Mouse (Mus musculus): ENCODE measurements around the gene Gm4131. TPM values are rescaled to one million over a fixed set of nuclear protein-coding genes. Genes with fewer than 3 reads are reported as not detected.

Gene Gm4131
- polyA plus RNA-seq, 1 experiment, result not detected

- Histone ChIP-seq H3K4me1 (ENCODE audit: control insufficient read depth, insufficient read depth, low read length) (no peaks in the 10 kb centered on the region), H3K4me3 (ENCODE audit: insufficient read depth, low read length) (no peak overlapping the region), H3K27ac (ENCODE audit: insufficient read depth, low read length) (no peak overlapping the region)
- TF ChIP-seq CTCF (IDR thresholded peaks at IDR 0.05; ENCODE audit: extremely low read depth, insufficient read depth, low read length), result no peak
- no peak for TF ChIP-seq POLR2A (IDR thresholded peaks at IDR 0.05; ENCODE audit: extremely low read depth, insufficient read depth, low read length)
These were observed 87.3 kb downstream of the Gm4131 start for GRCm38 (mm10) chr14:62479395-62479794.

DNA sequence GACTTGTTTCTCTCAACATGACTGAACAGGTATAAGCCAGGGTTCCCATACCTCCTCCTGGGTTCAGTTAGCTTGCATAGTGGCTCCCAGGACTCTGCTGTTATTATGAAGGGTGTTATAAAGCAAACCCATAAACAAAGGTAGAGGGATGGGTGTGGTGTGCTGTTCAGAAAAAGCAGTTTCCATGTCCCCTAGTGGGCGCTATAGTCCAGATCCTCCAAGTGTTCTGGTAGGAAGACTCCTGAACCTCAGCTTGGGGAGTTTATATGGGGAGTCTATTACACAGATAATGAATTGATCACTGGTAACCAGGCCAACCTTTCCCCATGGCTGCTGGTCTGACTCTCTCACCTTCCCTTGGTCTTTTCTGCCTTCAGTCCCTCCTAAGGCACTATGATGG lies 92.2 kb downstream of the Gm4131 start:
- TF ChIP-seq POLR2A (IDR thresholded peaks at IDR 0.05; ENCODE audit: extremely low read depth, insufficient read depth, low read length) (no peak), CTCF (IDR thresholded peaks at IDR 0.05; ENCODE audit: extremely low read depth, insufficient read depth, low read length) (no peak)
- H3K4me1 ChIP-seq (ENCODE audit: control insufficient read depth, insufficient read depth, low read length), result no peaks in the 10 kb centered on the region
- H3K27ac ChIP-seq (ENCODE audit: insufficient read depth, low read length), result no peak overlapping the region
- no peak overlapping the region for H3K4me3 ChIP-seq (ENCODE audit: insufficient read depth, low read length)

GRCm38 (mm10) chr14:62472061-62472460 lies 94.7 kb downstream of the Gm4131 start:
- no peak overlapping the region for H3K27ac ChIP-seq (ENCODE audit: insufficient read depth, low read length)
- TF ChIP-seq CTCF (IDR thresholded peaks at IDR 0.05; ENCODE audit: extremely low read depth, insufficient read depth, low read length) (no peak), POLR2A (IDR thresholded peaks at IDR 0.05; ENCODE audit: extremely low read depth, insufficient read depth, low read length) (no peak)

DNA sequence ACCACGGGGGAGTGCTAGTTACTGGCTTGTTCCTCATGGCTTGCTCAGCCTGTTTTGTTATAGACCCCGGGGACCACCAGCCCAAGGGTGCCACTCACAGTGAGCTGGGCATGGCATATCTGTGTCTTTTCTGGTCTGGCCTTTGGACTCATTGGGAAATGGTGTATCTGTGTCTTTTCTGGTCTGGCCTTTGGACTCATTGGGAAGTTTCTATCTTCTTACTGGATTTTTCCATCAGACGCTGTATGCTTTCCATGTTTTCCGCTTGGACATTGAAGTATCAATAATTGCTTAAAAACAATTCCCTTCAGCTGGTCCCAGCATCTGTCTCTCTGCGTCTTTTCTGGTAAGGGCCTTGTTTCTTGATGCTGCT lies 98.0 kb downstream of the Gm4131 start:
- TF ChIP-seq CTCF (IDR thresholded peaks at IDR 0.05; ENCODE audit: extremely low read depth, insufficient read depth, low read length) (no peak), POLR2A (IDR thresholded peaks at IDR 0.05; ENCODE audit: extremely low read depth, insufficient read depth, low read length) (no peak)
- H3K27ac ChIP-seq (ENCODE audit: insufficient read depth, low read length), result no peak overlapping the region
- H3K4me1 ChIP-seq (ENCODE audit: control insufficient read depth, insufficient read depth, low read length), result no peaks in the 10 kb centered on the region
- no peak overlapping the region for H3K4me3 ChIP-seq (ENCODE audit: insufficient read depth, low read length)

More at GRCm38 (mm10) chr14:62472061-62472460, 94.7 kb downstream of the Gm4131 start:
- H3K4me3 ChIP-seq (ENCODE audit: insufficient read depth, low read length), result no peak overlapping the region
- no peaks in the 10 kb centered on the region for H3K4me1 ChIP-seq (ENCODE audit: control insufficient read depth, insufficient read depth, low read length)

DNA sequence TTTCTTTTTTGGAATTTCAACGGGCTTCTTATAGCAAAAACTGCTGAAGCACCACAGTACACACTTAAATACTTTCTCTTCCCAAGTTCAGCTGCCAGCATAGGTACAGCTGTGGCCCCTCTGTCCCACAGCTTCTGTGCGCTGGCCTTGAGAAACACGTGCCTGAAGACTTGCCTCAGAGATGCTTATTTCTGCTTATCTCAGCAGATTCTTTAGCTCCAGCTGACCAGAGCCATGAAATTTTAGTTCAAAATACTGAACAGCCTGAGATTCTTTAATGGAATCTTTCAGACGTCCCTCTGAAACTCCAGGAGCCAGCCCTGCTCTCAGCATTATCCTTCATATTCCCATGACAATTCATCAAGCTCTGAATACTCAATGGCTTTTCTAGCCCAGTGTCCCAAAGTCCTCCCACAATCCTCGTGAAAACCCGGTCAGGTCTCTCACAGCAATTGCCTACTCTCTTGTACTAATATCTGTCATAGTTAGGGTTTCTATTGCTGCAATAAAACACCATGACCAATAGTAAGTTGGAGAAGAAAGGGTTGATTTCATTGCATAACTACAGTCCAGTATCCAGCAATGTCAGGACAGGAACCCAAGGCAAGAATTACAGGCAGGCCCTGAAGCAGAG lies 98.5 kb downstream of the Gm4131 start:
- Histone ChIP-seq H3K4me3 (ENCODE audit: insufficient read depth, low read length) (no peak overlapping the region), H3K4me1 (ENCODE audit: control insufficient read depth, insufficient read depth, low read length) (no peaks in the 10 kb centered on the region), H3K27ac (ENCODE audit: insufficient read depth, low read length) (no peak overlapping the region)
- TF ChIP-seq CTCF (IDR thresholded peaks at IDR 0.05; ENCODE audit: extremely low read depth, insufficient read depth, low read length) (no peak), POLR2A (IDR thresholded peaks at IDR 0.05; ENCODE audit: extremely low read depth, insufficient read depth, low read length) (no peak)

DNA sequence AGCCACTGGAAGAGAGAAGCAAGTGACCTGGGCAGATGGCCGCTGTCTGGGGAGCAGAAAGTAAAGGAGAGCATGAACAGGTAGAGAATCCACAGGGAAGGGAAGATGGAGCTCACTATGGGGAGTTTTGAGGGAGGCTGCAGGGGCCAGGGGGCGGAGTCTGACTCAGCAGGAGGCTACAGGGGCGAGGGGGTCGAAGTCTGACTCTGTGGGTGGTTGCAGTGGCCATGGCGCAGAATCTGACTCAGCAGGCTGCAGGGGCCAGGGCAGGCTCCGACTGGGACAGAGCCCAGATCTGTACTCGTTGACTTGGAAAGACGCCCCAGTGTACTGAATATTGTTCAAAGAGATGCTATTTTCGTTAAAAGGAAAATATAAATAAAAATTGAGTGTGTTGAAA lies 101.8 kb downstream of the Gm4131 start:
- no peak overlapping the region for H3K4me3 ChIP-seq (ENCODE audit: insufficient read depth, low read length)
- TF ChIP-seq CTCF (IDR thresholded peaks at IDR 0.05; ENCODE audit: extremely low read depth, insufficient read depth, low read length) (no peak), POLR2A (IDR thresholded peaks at IDR 0.05; ENCODE audit: extremely low read depth, insufficient read depth, low read length) (no peak)
- H3K27ac ChIP-seq (ENCODE audit: insufficient read depth, low read length), result no peak overlapping the region

GRCm38 (mm10) chr14:62459541-62459940 lies 107.2 kb downstream of the Gm4131 start:
- Histone ChIP-seq H3K27ac (ENCODE audit: insufficient read depth, low read length) (no peak overlapping the region), H3K4me3 (ENCODE audit: insufficient read depth, low read length) (no peak overlapping the region), H3K4me1 (ENCODE audit: control insufficient read depth, insufficient read depth, low read length) (no peaks in the 10 kb centered on the region)
- no peak for TF ChIP-seq POLR2A (IDR thresholded peaks at IDR 0.05; ENCODE audit: extremely low read depth, insufficient read depth, low read length)
- TF ChIP-seq CTCF (IDR thresholded peaks at IDR 0.05; ENCODE audit: extremely low read depth, insufficient read depth, low read length), result no peak

More for the DNA sequence above, 101.8 kb downstream of the Gm4131 start:
- H3K4me1 ChIP-seq (ENCODE audit: control insufficient read depth, insufficient read depth, low read length), result no peaks in the 10 kb centered on the region

DNA sequence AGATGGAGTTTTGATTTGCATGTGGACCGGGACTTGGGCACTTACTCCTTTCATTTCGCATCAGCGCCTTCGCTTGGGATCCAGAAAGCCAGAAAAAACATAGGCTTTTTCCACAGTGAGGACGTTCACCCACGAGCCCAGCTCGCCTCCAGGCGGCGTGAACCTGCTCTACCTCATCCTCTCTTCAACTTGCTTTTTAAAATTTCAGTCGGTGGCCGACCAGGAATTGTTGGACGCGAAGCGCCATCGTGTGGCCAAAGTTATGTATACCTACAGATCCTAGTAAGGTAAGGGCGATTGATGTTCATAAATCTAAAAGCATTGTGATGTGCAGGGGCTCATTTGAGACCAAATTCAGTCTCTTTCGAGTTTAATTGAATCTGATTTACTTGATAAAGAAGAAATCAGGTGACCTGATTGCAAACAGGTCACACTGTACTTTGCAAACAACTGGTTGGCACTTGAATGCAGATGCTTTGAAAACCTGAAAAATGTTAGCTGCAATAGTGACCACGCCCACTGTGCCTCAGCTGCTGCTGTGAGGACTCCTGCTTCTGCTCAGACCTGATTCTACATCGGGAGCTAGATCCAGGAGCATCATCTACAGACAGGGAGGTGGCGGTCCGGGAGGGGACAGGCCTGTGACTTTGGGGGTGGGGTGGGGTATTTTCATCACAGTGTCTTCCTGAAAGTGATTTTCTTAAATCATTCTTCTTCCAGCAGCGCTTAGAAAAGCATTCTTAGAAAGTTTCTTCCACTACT lies 109.1 kb downstream of the Gm4131 start:
- Histone ChIP-seq H3K4me1 (ENCODE audit: control insufficient read depth, insufficient read depth, low read length) (no peaks in the 10 kb centered on the region), H3K27ac (ENCODE audit: insufficient read depth, low read length) (no peak overlapping the region), H3K4me3 (ENCODE audit: insufficient read depth, low read length) (no peak overlapping the region)
- TF ChIP-seq POLR2A (IDR thresholded peaks at IDR 0.05; ENCODE audit: extremely low read depth, insufficient read depth, low read length) (no peak), CTCF (IDR thresholded peaks at IDR 0.05; ENCODE audit: extremely low read depth, insufficient read depth, low read length) (peak; percentile 94)

- Histone ChIP-seq H3K4me3 (ENCODE audit: insufficient read depth, low read length) (peak within 1 kb of the TSS; percentile 12), H3K27ac (ENCODE audit: insufficient read depth, low read length) (no peak within 1 kb of the TSS), H3K4me1 (ENCODE audit: control insufficient read depth, insufficient read depth, low read length) (no peaks in the 10 kb centered on the region)
- TF ChIP-seq CTCF (IDR thresholded peaks at IDR 0.05; ENCODE audit: extremely low read depth, insufficient read depth, low read length) (no peak), POLR2A (IDR thresholded peaks at IDR 0.05; ENCODE audit: extremely low read depth, insufficient read depth, low read length) (no peak)
These were observed 110.4 kb downstream of the Gm4131 start, which contains the start of gene Gucy1b2 for GRCm38 (mm10) chr14:62456239-62456747. Gene Gucy1b2, minus strand, starts transcription at chr14:62456289.

DNA sequence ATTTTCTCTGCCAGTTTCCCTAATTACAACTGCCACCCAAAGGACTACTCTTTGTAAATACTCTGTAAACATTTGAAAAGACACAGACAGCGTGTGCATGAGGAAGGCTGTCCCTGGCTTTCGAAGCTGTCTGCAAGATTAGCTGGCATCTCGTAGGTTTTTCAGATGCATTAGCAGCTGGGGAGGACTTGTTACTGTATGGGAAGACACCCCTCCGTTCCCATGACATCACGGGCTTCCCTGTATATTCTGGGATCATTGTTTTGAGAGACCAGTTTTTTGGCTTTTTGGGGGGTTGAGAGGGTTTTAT lies 111.2 kb downstream of the Gm4131 start:
- no peak overlapping the region for H3K4me3 ChIP-seq (ENCODE audit: insufficient read depth, low read length)
- TF ChIP-seq CTCF (IDR thresholded peaks at IDR 0.05; ENCODE audit: extremely low read depth, insufficient read depth, low read length) (no peak), POLR2A (IDR thresholded peaks at IDR 0.05; ENCODE audit: extremely low read depth, insufficient read depth, low read length) (no peak)
- H3K4me1 ChIP-seq (ENCODE audit: control insufficient read depth, insufficient read depth, low read length), result no peaks in the 10 kb centered on the region
- H3K27ac ChIP-seq (ENCODE audit: insufficient read depth, low read length), result no peak overlapping the region
